Mouse (Mus musculus) olfactory bulb, adult 2 months (tissue): Measurements from ENCODE around the gene Osbpl11.

ENCODE experiments used
- CTCF ChIP-seq: fragments of 200-500 bp; IDR thresholded peaks from 2 replicates; pipeline ENCODE4 v1.5.1; 2012; ENCODE audit warnings: low read depth, mild to moderate bottlenecking, low read length, moderate library complexity; ENCODE audit not compliant: insufficient read depth
- POLR2A ChIP-seq: fragments of 200-500 bp; IDR thresholded peaks from 2 replicates; pipeline ENCODE4 v1.6.1; 2012; ENCODE audit warnings: mild to moderate bottlenecking, low read depth, low read length, moderate library complexity; ENCODE audit not compliant: insufficient read depth

- TF ChIP-seq CTCF (no peak), POLR2A (no peak)
Observed at GRCm38 (mm10) chr16:33283079-33283478, 98.2 kb downstream of the Osbpl11 start.
